Mouse (Mus musculus) limb, embryonic 14.5 days (tissue): ENCODE measurements around the gene Dtnb. TPM values are rescaled to one million over a fixed set of nuclear protein-coding genes. Genes with fewer than 3 reads are reported as not detected.

ENCODE experiments used
- ATAC-seq: fragments of 200-750 bp; cut with Nextera tagmentation; 2 replicates; pipeline ENCODE4 v1.8.0; 2017; ENCODE audit warnings: low read depth, moderate number of reproducible peaks, moderate TSS enrichment; ENCODE audit not compliant: low FRiP score
- DNase-seq: peaks from one replicate; pipeline ENCODE4 v3.0.0-alpha.2; 2015; ENCODE audit warnings: low spot score
- H3K27ac ChIP-seq: fragments of 300-500 bp; sonication (generic); replicated peaks from 2 replicates; pipeline ENCODE4 v1.5.1; 2014; ENCODE audit warnings: low read depth, mild to moderate bottlenecking, low read length, moderate library complexity, mixed read lengths
- H3K27me3 ChIP-seq: fragments of 300-500 bp; sonication (generic); 2 replicates; pipeline ENCODE4 v1.6.1; 2014; ENCODE audit warnings: low read length, mixed read lengths; ENCODE audit not compliant: control insufficient read depth, insufficient read depth
- H3K36me3 ChIP-seq: fragments of 300-500 bp; sonication (generic); 2 replicates; pipeline ENCODE4 v1.6.1; 2014; ENCODE audit warnings: mild to moderate bottlenecking, low read length, moderate library complexity, mixed read lengths; ENCODE audit not compliant: control insufficient read depth, insufficient read depth
- H3K4me1 ChIP-seq: fragments of 300-500 bp; sonication (generic); 2 replicates; pipeline ENCODE4 v1.6.1; 2014; ENCODE audit warnings: antibody characterized with exemption, low read length, mixed read lengths; ENCODE audit not compliant: control insufficient read depth, insufficient read depth
- H3K4me2 ChIP-seq: fragments of 300-500 bp; sonication (generic); replicated peaks from 2 replicates; pipeline ENCODE4 v1.6.1; 2014; ENCODE audit warnings: low read depth, mild to moderate bottlenecking, low read length, moderate library complexity; ENCODE audit not compliant: severe bottlenecking
- H3K4me3 ChIP-seq: fragments of 300-500 bp; sonication (generic); replicated peaks from 2 replicates; pipeline ENCODE4 v1.5.1; 2014; ENCODE audit warnings: low read length
- H3K9ac ChIP-seq: fragments of 300-500 bp; sonication (generic); 2 replicates; pipeline ENCODE4 v1.6.1; 2014; ENCODE audit warnings: mild to moderate bottlenecking, low read depth, low read length, moderate library complexity; ENCODE audit not compliant: severe bottlenecking
- H3K9me3 ChIP-seq: fragments of 300-500 bp; sonication (generic); 2 replicates; pipeline ENCODE4 v1.6.1; 2016; ENCODE audit warnings: low read length; ENCODE audit not compliant: control insufficient read depth
- POLR2A ChIP-seq: fragments of 200-500 bp; IDR thresholded peaks from 2 replicates; pipeline ENCODE4 v1.8.0; 2012; ENCODE audit warnings: inconsistent platforms, mild to moderate bottlenecking, moderate library complexity, borderline replicate concordance; ENCODE audit not compliant: insufficient read depth, insufficient read length; ENCODE audit errors: extremely low read depth
- WGBS: fragments of 180-500 bp; shearing (Covaris S2); extraction: QIAGEN DNeasy Blood & Tissue Kit; methylation state at CpG from one replicate; pipeline ENCODE4 v1.1.7; 2014; 5-methylcytosine and 5-hydroxymethylcytosine counted together
- polyA plus RNA-seq, 2 experiments: library from polyadenylated mRNA; depleted of rRNA in 1 of 2; stranded (reverse) in 1 of 2; unstranded in 1 of 2; fragments of >200 nt; fragmentation: Nextera tagmentation in 1 of 2; extraction: Ambion mirVana in 1 of 2; gene quantifications; 2 replicates each; pipeline versions ENCODE4 v1.2.1 to v1.2.3; 2012 to 2014

The Dtnb gene
- polyA plus RNA-seq, 2 experiments: 32.3 to 46.5 TPM

DNA sequence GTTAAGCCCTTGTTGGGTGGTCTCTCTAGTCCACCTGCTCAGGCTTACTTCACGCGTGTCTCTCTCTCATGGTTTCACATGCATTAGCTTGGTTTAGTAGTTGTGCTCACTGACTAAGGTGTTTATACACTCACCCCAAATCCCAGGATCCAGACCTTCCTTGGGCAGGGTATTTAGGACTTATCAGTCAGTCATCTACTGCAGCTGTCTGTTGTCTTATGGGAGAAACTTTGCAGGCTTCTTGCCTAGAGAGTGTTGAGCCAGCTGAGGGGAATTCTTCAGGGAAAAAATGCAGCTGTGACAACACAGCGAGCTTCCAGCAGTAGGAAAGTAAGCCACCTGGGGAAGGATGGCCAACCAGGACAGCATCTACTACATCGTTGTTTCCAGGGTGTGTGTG lies 13.3 kb downstream of the Dtnb start:
- Histone ChIP-seq H3K4me3 (no peak overlapping the region), H3K36me3 (peaks cover 7% of the 10 kb centered on the region; the same call in 1 of the 2 replicates), H3K9me3 (no peaks in the 10 kb centered on the region), H3K27me3 (no peaks in the 10 kb centered on the region), H3K4me1 (no peaks in the 10 kb centered on the region), H3K9ac (no peak overlapping the region), H3K4me2 (no peak overlapping the region), H3K27ac (no peak overlapping the region)
- no peak for DNase-seq
- ATAC-seq: no peak; the same call in 1 of the 2 replicates
- WGBS: 59% methylated on average over 4 of the region's 4 CpGs
- TF ChIP-seq POLR2A: no peak

GRCm38 (mm10) chr12:3587010-3587409 lies 14.8 kb downstream of the Dtnb start:
- DNase-seq (no peak), ATAC-seq (no peak)
- Histone ChIP-seq H3K36me3 (peaks cover 19% of the 10 kb centered on the region; the same call in 1 of the 2 replicates), H3K4me1 (no peaks in the 10 kb centered on the region), H3K27ac (no peak overlapping the region), H3K4me2 (no peak overlapping the region), H3K27me3 (no peaks in the 10 kb centered on the region), H3K9me3 (no peaks in the 10 kb centered on the region), H3K4me3 (no peak overlapping the region), H3K9ac (no peak overlapping the region)
- TF ChIP-seq POLR2A: no peak
- WGBS: 90% methylated on average over 1 of the region's 1 CpGs

DNA sequence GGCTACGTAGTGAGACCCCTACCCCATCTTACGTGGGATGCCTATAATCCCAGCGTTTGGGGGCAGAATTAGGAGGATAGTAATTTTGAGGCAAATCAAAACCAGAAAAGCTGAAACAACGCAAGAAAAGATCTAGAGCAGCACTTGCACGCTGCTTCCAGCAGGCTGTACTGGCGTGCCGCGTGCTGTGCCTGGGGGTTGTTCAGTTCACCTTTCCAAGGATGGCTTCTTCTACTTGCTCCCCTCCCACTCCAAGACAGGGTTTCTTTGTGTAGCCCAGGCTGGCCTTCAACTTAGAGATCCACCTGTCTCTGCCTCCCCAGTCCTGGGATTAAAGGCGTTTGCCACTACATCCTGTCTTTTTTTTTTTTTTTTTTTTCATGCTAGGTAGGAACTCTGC lies 17.9 kb downstream of the Dtnb start:
- 89% methylated on average over 9 of the region's 9 CpGs for WGBS
- no peak for TF ChIP-seq POLR2A
- no peak overlapping the region for H3K4me2 ChIP-seq
- no peaks in the 10 kb centered on the region for H3K27me3 ChIP-seq
- no peak overlapping the region for H3K4me3 ChIP-seq
- no peaks in the 10 kb centered on the region for H3K4me1 ChIP-seq
- ATAC-seq (no peak), DNase-seq (no peak)
- no peak overlapping the region for H3K9ac ChIP-seq
- H3K9me3 ChIP-seq: no peaks in the 10 kb centered on the region
- H3K36me3 ChIP-seq: peaks cover 24% of the 10 kb centered on the region; the same call in 1 of the 2 replicates
- no peak overlapping the region for H3K27ac ChIP-seq

- no peak overlapping the region for H3K27ac ChIP-seq
- no peaks in the 10 kb centered on the region for H3K27me3 ChIP-seq
- whole genome bisulfite sequencing: 87% methylated on average over 10 of the region's 10 CpGs
- H3K4me1 ChIP-seq: no peaks in the 10 kb centered on the region
- no peaks in the 10 kb centered on the region for H3K9me3 ChIP-seq
- TF ChIP-seq POLR2A: no peak
- H3K36me3 ChIP-seq: peaks cover 26% of the 10 kb centered on the region
- DNase-seq (no peak), ATAC-seq (no peak)
- no peak overlapping the region for H3K9ac ChIP-seq
- no peak overlapping the region for H3K4me2 ChIP-seq
- no peak overlapping the region for H3K4me3 ChIP-seq
Observed at GRCm38 (mm10) chr12:3591595-3591994, 19.4 kb downstream of the Dtnb start.

DNA sequence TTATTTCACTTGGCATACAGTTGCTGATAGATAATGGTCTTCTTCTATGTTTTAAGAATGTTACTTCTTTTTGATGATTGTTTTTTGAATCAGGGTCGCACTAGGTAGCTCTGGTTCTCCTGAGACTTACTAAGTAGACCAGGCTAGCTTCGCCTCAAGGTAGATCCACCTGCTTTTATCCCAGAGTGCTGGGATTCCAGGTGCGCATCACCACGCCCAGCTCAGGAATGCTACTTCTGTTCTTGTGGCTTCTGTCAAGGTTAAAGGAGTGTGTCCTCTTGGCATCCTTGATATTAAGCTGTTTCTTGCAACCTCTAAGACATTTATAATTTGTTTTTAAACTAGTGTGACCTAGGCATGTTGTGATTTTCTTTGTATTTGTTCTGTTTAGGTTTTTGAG lies 30.6 kb downstream of the Dtnb start:
- no peak for TF ChIP-seq POLR2A
- no peak for ATAC-seq
- WGBS: 91% methylated on average over 4 of the region's 4 CpGs

GRCm38 (mm10) chr12:3606202-3606601 lies 34.0 kb downstream of the Dtnb start:
- TF ChIP-seq POLR2A: no peak
- Histone ChIP-seq H3K27ac (no peak overlapping the region), H3K4me1 (no peaks in the 10 kb centered on the region), H3K9me3 (no peaks in the 10 kb centered on the region), H3K4me2 (no peak overlapping the region), H3K9ac (no peak overlapping the region), H3K36me3 (no peaks in the 10 kb centered on the region; the same call in 1 of the 2 replicates), H3K27me3 (no peaks in the 10 kb centered on the region), H3K4me3 (no peak overlapping the region)
- ATAC-seq (no peak), DNase-seq (no peak)
- WGBS: 83% methylated on average over 7 of the region's 7 CpGs

More for the DNA sequence above, 30.6 kb downstream of the Dtnb start:
- no peak overlapping the region for H3K4me3 ChIP-seq
- H3K4me2 ChIP-seq: no peak overlapping the region
- no peaks in the 10 kb centered on the region for H3K4me1 ChIP-seq
- no peaks in the 10 kb centered on the region for H3K9me3 ChIP-seq
- no peak overlapping the region for H3K9ac ChIP-seq
- H3K27ac ChIP-seq: no peak overlapping the region
- H3K27me3 ChIP-seq: no peaks in the 10 kb centered on the region
- peaks cover 20% of the 10 kb centered on the region for H3K36me3 ChIP-seq
- no peak for DNase-seq
